Comparison of ENCODE assay signal across 15 mouse cellular contexts in the genomic region with DNA sequence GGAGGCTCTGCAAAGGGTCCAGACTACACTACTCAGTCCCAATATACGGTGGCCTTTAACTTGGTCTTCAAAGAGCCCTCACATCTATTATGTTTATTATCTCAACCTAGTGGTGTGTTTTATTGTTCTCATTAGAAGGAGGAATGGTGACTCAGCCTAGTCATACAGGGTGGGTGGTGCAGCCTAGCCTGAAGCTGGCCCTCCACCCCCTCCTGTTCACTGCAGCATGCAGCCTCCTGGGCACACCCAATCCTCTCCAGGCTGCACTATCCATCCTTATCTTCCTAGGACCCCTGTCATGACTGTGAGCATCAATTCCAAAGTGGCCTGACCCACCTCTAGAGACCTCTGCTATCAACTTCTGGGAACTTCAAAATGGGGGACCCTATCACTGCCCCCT. TPM values are rescaled to one million over a fixed set of nuclear protein-coding genes. Genes with fewer than 3 reads are reported as not detected.
DNase-seq lines count a peak whose midpoint lies in the region; ATAC-seq and TF ChIP-seq lines count a peak whose summit lies in the region.
"Had no signal": no experiment of that assay in that cellular context is flagged by ENCODE, and none has a peak within 500 bp of the region (broad histone marks: within the 10 kb centered on the region; RNA-seq: fewer than 3 reads in every experiment).

No protein-coding gene starts in this region.

- H3K9me3 ChIP-seq in heart, embryonic 11.5 days (replicated peaks; ENCODE audit: control insufficient read depth, low read length) = no peaks in the 10 kb centered on the region
- H3K9me3 ChIP-seq in liver, embryonic 11.5 days (ENCODE audit: control insufficient read depth, low read length) = no peaks in the 10 kb centered on the region
- no peaks in the 10 kb centered on the region for H3K9me3 ChIP-seq in liver, postnatal 0 days (ENCODE audit: low read length)
- no peaks in the 10 kb centered on the region for H3K9me3 ChIP-seq in embryonic facial prominence, embryonic 12.5 days
- no peaks in the 10 kb centered on the region for H3K9me3 ChIP-seq in limb, embryonic 12.5 days
- H3K9me3 ChIP-seq: hindbrain, embryonic 15.5 days had no signal

- no peaks in the 10 kb centered on the region for H3K79me2 ChIP-seq in heart, adult 2 months (replicated peaks; ENCODE audit: control insufficient read depth, insufficient read depth, low read length)

- H3K9ac ChIP-seq in heart, embryonic 11.5 days (ENCODE audit: low read depth, low read length) = no peak overlapping the region
- H3K9ac ChIP-seq in heart, adult 2 months (ENCODE audit: low read depth, low read length) = no peak overlapping the region
- H3K9ac ChIP-seq in liver, embryonic 11.5 days (ENCODE audit: low read depth, low read length) = no peak overlapping the region
- no peak overlapping the region for H3K9ac ChIP-seq in liver, postnatal 0 days (replicated peaks)
- no peak overlapping the region for H3K9ac ChIP-seq in embryonic facial prominence, embryonic 12.5 days
- no peak overlapping the region for H3K9ac ChIP-seq in limb, embryonic 12.5 days (replicated peaks)
- H3K9ac ChIP-seq: hindbrain, embryonic 15.5 days had no signal

- H3K4me2 ChIP-seq in heart, embryonic 11.5 days = no peak overlapping the region
- no peak overlapping the region for H3K4me2 ChIP-seq in liver, embryonic 11.5 days
- H3K4me2 ChIP-seq in liver, postnatal 0 days (ENCODE audit: low read depth, low read length) = no peak overlapping the region
- no peak overlapping the region for H3K4me2 ChIP-seq in embryonic facial prominence, embryonic 12.5 days (replicated peaks)
- no peak overlapping the region for H3K4me2 ChIP-seq in limb, embryonic 12.5 days
- H3K4me2 ChIP-seq: hindbrain, embryonic 15.5 days had no signal

- intact Hi-C loops in heart, adult 2 months (cut with DNase I) = no loop called here

- H3K36me3 ChIP-seq in heart, embryonic 11.5 days (ENCODE audit: control insufficient read depth, insufficient read depth, low read length) = no peaks in the 10 kb centered on the region
- no peaks in the 10 kb centered on the region for H3K36me3 ChIP-seq in heart, adult 2 months (ENCODE audit: control insufficient read depth, insufficient read depth, low read length)
- H3K36me3 ChIP-seq in liver, embryonic 11.5 days (ENCODE audit: control insufficient read depth, insufficient read depth, low read length) = no peaks in the 10 kb centered on the region
- no peaks in the 10 kb centered on the region for H3K36me3 ChIP-seq in liver, postnatal 0 days (replicated peaks; ENCODE audit: insufficient read depth, low read length)
- H3K36me3 ChIP-seq in embryonic facial prominence, embryonic 12.5 days = no peaks in the 10 kb centered on the region
- no peaks in the 10 kb centered on the region for H3K36me3 ChIP-seq in limb, embryonic 12.5 days
- H3K36me3 ChIP-seq: hindbrain, embryonic 15.5 days had no signal

- WGBS in heart, embryonic 11.5 days (ENCODE audit: insufficient replicate concordance) = 59% methylated on average over 1 of the region's 1 CpGs
- WGBS in heart, adult 2 months = 61% methylated on average over 1 of the region's 1 CpGs
- WGBS in liver, embryonic 11.5 days = 68% methylated on average over 1 of the region's 1 CpGs
- 88% methylated on average over 1 of the region's 1 CpGs for WGBS in liver, postnatal 0 days (ENCODE audit: insufficient replicate concordance)
- 63% methylated on average over 1 of the region's 1 CpGs for WGBS in embryonic facial prominence, embryonic 12.5 days
- 7% methylated on average over 1 of the region's 1 CpGs for WGBS in limb, embryonic 12.5 days

- no peak for ATAC-seq in heart, embryonic 11.5 days (replicated peaks; ENCODE audit: insufficient number of reproducible peaks, low FRiP score, low TSS enrichment)
- ATAC-seq in liver, embryonic 11.5 days (replicated peaks; ENCODE audit: low FRiP score) = no peak
- ATAC-seq in liver, postnatal 0 days = no peak
- ATAC-seq in embryonic facial prominence, embryonic 12.5 days (ENCODE audit: insufficient number of reproducible peaks, insufficient read depth, low FRiP score, low TSS enrichment) = no peak
- no peak for ATAC-seq in limb, embryonic 12.5 days (ENCODE audit: insufficient number of reproducible peaks, insufficient read depth, low FRiP score, low TSS enrichment, low read depth)
- ATAC-seq in frontal cortex, adult (ENCODE audit: low TSS enrichment) = no peak

- DNase-seq in heart, adult 2 months = no peak
- no peak for DNase-seq in liver, embryonic 11.5 days (ENCODE audit: low spot score)
- no peak for DNase-seq in liver, postnatal 0 days
- no peak for DNase-seq in B cell, adult 2 months
- DNase-seq: adrenal gland, postnatal 14 days; cerebellum, postnatal 14 days; heart, adult 11 months; lung, postnatal 10 days; thymus, postnatal 36 days had no signal

- peaks cover 56% of the 10 kb centered on the region for H3K4me1 ChIP-seq in heart, embryonic 11.5 days (ENCODE audit: control insufficient read depth, insufficient read depth, low read length)
- peaks cover 5% of the 10 kb centered on the region; the same call in 1 of the 2 replicates for H3K4me1 ChIP-seq in heart, adult 2 months (ENCODE audit: control insufficient read depth, insufficient read depth, low read length)
- peaks cover 21% of the 10 kb centered on the region for H3K4me1 ChIP-seq in liver, embryonic 11.5 days (replicated peaks; ENCODE audit: control insufficient read depth, insufficient read depth, low read length)
- no peaks in the 10 kb centered on the region for H3K4me1 ChIP-seq in liver, postnatal 0 days (ENCODE audit: insufficient read depth)
- peaks cover 68% of the 10 kb centered on the region for H3K4me1 ChIP-seq in embryonic facial prominence, embryonic 12.5 days
- peaks cover 60% of the 10 kb centered on the region for H3K4me1 ChIP-seq in limb, embryonic 12.5 days (replicated peaks)

- no peaks in the 10 kb centered on the region for H3K27me3 ChIP-seq in heart, embryonic 11.5 days (ENCODE audit: control insufficient read depth, insufficient read depth, low read length)
- no peaks in the 10 kb centered on the region for H3K27me3 ChIP-seq in heart, adult 2 months (ENCODE audit: control insufficient read depth, insufficient read depth, low read length)
- no peaks in the 10 kb centered on the region for H3K27me3 ChIP-seq in liver, embryonic 11.5 days (replicated peaks; ENCODE audit: control insufficient read depth, insufficient read depth, low read length)
- no peaks in the 10 kb centered on the region for H3K27me3 ChIP-seq in liver, postnatal 0 days (ENCODE audit: insufficient read depth, low read length)
- H3K27me3 ChIP-seq in embryonic facial prominence, embryonic 12.5 days = no peaks in the 10 kb centered on the region
- H3K27me3 ChIP-seq in limb, embryonic 12.5 days = no peaks in the 10 kb centered on the region
- H3K27me3 ChIP-seq: hindbrain, embryonic 15.5 days had no signal

- TF ChIP-seq EP300 in heart, adult 2 months (IDR thresholded peaks at IDR 0.05; ENCODE audit: insufficient read depth, low read depth, low read length) = no peak
- TF ChIP-seq EP300 in liver, postnatal 0 days (IDR thresholded peaks at IDR 0.05; ENCODE audit: low read depth) = no peak

- no peak for TF ChIP-seq POLR2A in heart, adult 2 months (IDR thresholded peaks at IDR 0.05; ENCODE audit: insufficient read depth, low read depth, low read length)

- no peak for TF ChIP-seq CTCF in heart, adult 2 months (IDR thresholded peaks at IDR 0.05)
- no peak for TF ChIP-seq CTCF in liver, postnatal 0 days (IDR thresholded peaks at IDR 0.05; ENCODE audit: low read depth)

- H3K4me3 ChIP-seq in heart, embryonic 11.5 days (ENCODE audit: low read depth, low read length) = no peak overlapping the region
- no peak overlapping the region for H3K4me3 ChIP-seq in heart, adult 2 months
- no peak overlapping the region for H3K4me3 ChIP-seq in liver, embryonic 11.5 days (ENCODE audit: low read depth, low read length)
- no peak overlapping the region for H3K4me3 ChIP-seq in liver, postnatal 0 days (ENCODE audit: low read depth, low read length)
- no peak overlapping the region for H3K4me3 ChIP-seq in embryonic facial prominence, embryonic 12.5 days
- no peak overlapping the region for H3K4me3 ChIP-seq in limb, embryonic 12.5 days (replicated peaks)
- H3K4me3 ChIP-seq: hindbrain, embryonic 15.5 days; layer of hippocampus, adult 2 months had no signal

- H3K27ac ChIP-seq in heart, embryonic 11.5 days (ENCODE audit: low read depth, low read length) = peak overlapping the region; percentile 36; the same call in 1 of the 2 replicates
- H3K27ac ChIP-seq in heart, adult 2 months = no peak overlapping the region
- peak overlapping the region; percentile 17; the same call in 1 of the 2 replicates for H3K27ac ChIP-seq in liver, embryonic 11.5 days (ENCODE audit: low read depth, low read length)
- no peak overlapping the region for H3K27ac ChIP-seq in liver, postnatal 0 days (ENCODE audit: low read depth)
- H3K27ac ChIP-seq in embryonic facial prominence, embryonic 12.5 days = peak overlapping the region; percentile 84
- peak overlapping the region; percentile 87 for H3K27ac ChIP-seq in limb, embryonic 12.5 days
- H3K27ac ChIP-seq: hindbrain, embryonic 15.5 days; layer of hippocampus, adult 2 months had no signal

RNA-seq across cellular contexts. Expression of a gene that starts 16.8 kb away (rescaled TPM):
- 5.8 and 8.0 TPM in 2 replicates for polyA plus RNA-seq in heart, embryonic 11.5 days (2014; fragmentation: Nextera tagmentation; extraction: Ambion mirVana)
- total RNA-seq in heart, adult 2 months (2021) = 1 to 10 TPM; 2.4 to 3.4 TPM
- 3.8 and 5.7 TPM in 2 replicates for polyA plus RNA-seq in heart, adult 2 months (2012; rRNA removed)
- polyA plus RNA-seq in liver, embryonic 11.5 days (2014; fragmentation: Nextera tagmentation; extraction: Ambion mirVana) = 4.0 and 4.4 TPM in 2 replicates
- 0.72 and 0.74 TPM in 2 replicates for polyA plus RNA-seq in liver, postnatal 0 days (2015; fragmentation: Nextera tagmentation; extraction: Ambion mirVana)
- 23.1 and 24.2 TPM in 2 replicates for polyA plus RNA-seq in embryonic facial prominence, embryonic 12.5 days (2016; fragmentation: Nextera tagmentation; extraction: Ambion mirVana)
- polyA plus RNA-seq in limb, embryonic 12.5 days (2016; fragmentation: Nextera tagmentation; extraction: Ambion mirVana) = 13.7 and 14.2 TPM in 2 replicates

Comparison
In these comparisons a context has a peak if more than half of its experiments do, and no peak if none do; other contexts are left out.
1. H3K27ac ChIP-seq: peak in heart, embryonic 11.5 days (single experiment), liver, embryonic 11.5 days (single experiment), embryonic facial prominence, embryonic 12.5 days (single experiment) and limb, embryonic 12.5 days (single experiment); none in heart, adult 2 months (single experiment) and liver, postnatal 0 days (single experiment).